Mouse (Mus musculus) CH12.LX (cell line): Measurements from ENCODE around the gene C2cd4b.

ENCODE experiments used
- CTCF ChIP-seq, 2 experiments: IDR thresholded peaks in 1 of 2; conservative IDR thresholded peaks in 1 of 2; 2 replicates each; pipeline ENCODE4 v1.5.1; 2011 to 2012; ENCODE audit warnings: low read depth in 2 of 2, low read length in 2 of 2, improper control_type of control experiment in 1 of 2, inconsistent platforms in 1 of 2, mild to moderate bottlenecking in 1 of 2, moderate library complexity in 1 of 2
- HCFC1 ChIP-seq: IDR thresholded peaks from 2 replicates; pipeline ENCODE4 v1.6.1; 2012; ENCODE audit warnings: low read depth, mild to moderate bottlenecking, inconsistent platforms, low read length, improper control_type of control experiment
- IRF4 ChIP-seq: IDR thresholded peaks from 2 replicates; pipeline ENCODE4 v1.6.1; 2014; ENCODE audit warnings: low read depth, mild to moderate bottlenecking, inconsistent platforms, low read length, improper control_type of control experiment
- MEF2A ChIP-seq: IDR thresholded peaks from 2 replicates; pipeline ENCODE4 v1.6.1; 2014; ENCODE audit warnings: low read depth, mild to moderate bottlenecking, inconsistent platforms, low read length, improper control_type of control experiment, borderline replicate concordance
- MXI1 ChIP-seq: IDR thresholded peaks from 2 replicates; pipeline ENCODE4 v1.6.1; 2011; ENCODE audit warnings: mild to moderate bottlenecking, low read depth, low read length, improper control_type of control experiment
- POLR2A ChIP-seq: IDR thresholded peaks from 2 replicates; pipeline ENCODE4 v1.6.1; 2011; ENCODE audit warnings: low read depth, mild to moderate bottlenecking, improper control_type of control experiment, low read length
- SIN3A ChIP-seq: IDR thresholded peaks from 2 replicates; pipeline ENCODE4 v1.6.1; 2012; ENCODE audit warnings: low read length, improper control_type of control experiment, inconsistent platforms
- TBP ChIP-seq: conservative IDR thresholded peaks from 2 replicates; pipeline ENCODE4 v1.6.1; 2011; ENCODE audit warnings: low read depth, low read length, improper control_type of control experiment

DNA sequence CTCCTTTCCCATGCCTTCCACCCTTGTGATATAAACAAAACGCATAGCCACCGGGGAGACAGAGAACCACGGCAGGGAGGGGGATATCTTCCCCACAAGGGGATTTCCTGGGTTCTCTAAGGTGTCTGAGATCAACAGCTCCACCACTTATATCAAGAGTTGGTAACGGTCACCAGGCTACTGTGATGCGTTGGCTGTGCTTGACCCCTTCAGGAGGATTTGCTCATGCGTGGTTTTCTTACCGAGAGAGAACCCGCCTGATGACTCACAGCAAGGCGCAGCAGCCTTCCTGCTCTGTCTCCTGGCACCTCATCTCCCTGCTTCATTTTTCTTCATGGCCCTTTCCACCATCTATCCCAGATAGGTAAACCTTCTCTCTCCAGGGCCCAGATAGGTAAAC lies 47.1 kb upstream of the C2cd4b start:
- no peak for TF ChIP-seq HCFC1
- TF ChIP-seq MEF2A = no peak
- no peak for TF ChIP-seq POLR2A
- TF ChIP-seq SIN3A = no peak
- no peak for TF ChIP-seq CTCF (conservative IDR thresholded peaks at IDR 0.05 in 1 of 2, IDR thresholded peaks at IDR 0.05 in 1 of 2; ENCODE audit: low read depth in 2 of 2, low read length in 2 of 2)
- TF ChIP-seq IRF4 = no peak
- TF ChIP-seq MXI1 = no peak
- TF ChIP-seq TBP = no peak
